Mouse (Mus musculus): ENCODE data around the gene B3gnt7. TPM values are rescaled to one million over a fixed set of nuclear protein-coding genes. Genes with fewer than 3 reads are reported as not detected.

B3gnt7 gene
- polyA plus RNA-seq (2014; fragmentation: Nextera tagmentation; extraction: Ambion mirVana), result 4.9 and 5.7 TPM in 2 replicates

DNA sequence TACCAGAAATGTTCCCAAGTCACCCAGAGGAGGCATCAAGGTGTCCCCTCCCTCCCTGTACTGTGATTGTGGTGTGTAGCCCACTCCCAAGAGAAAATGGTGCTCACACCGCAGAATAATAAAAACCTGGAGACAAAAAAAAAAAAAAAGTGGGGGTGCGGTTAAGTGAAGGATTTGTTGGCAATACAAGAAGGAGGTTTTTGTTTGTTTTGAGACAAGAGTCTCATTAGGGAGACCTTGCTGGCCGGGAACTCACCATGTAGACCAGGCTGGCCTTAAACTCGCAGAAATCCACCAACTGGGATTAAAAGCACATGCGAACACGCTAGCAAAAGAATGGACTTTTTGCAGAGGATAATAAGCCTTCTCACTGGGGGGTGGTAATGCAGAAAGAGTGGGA, at the start of gene B3gnt7:
Gene B3gnt7, plus strand, starts transcription at position 301 of the 400 bp plus-strand sequence.
- no peaks in the 10 kb centered on the region for H3K36me3 ChIP-seq (ENCODE audit: control insufficient read depth, insufficient read depth, low read length)
- H3K27ac ChIP-seq (replicated peaks; ENCODE audit: low read depth, low read length), result no peak within 1 kb of the TSS
- H3K4me1 ChIP-seq (ENCODE audit: control insufficient read depth, insufficient read depth, low read length), result peaks cover 7% of the 10 kb centered on the region; the same call in 1 of the 2 replicates
- ATAC-seq (ENCODE audit: low read depth) (no peak), DNase-seq (ENCODE audit: low spot score) (no peak)
- H3K9me3 ChIP-seq (ENCODE audit: control insufficient read depth, low read length), result no peaks in the 10 kb centered on the region
- H3K4me2 ChIP-seq (ENCODE audit: low read depth, low read length), result peak within 1 kb of the TSS; percentile 99
- H3K4me3 ChIP-seq (ENCODE audit: low read depth, low read length), result peak within 1 kb of the TSS; percentile 68
- peaks cover 12% of the 10 kb centered on the region for H3K27me3 ChIP-seq (replicated peaks; ENCODE audit: control insufficient read depth, insufficient read depth, low read length)
- H3K9ac ChIP-seq (ENCODE audit: low read depth, low read length), result peak within 1 kb of the TSS; percentile 64
- 36% methylated on average over 6 of the region's 6 CpGs for WGBS

DNA sequence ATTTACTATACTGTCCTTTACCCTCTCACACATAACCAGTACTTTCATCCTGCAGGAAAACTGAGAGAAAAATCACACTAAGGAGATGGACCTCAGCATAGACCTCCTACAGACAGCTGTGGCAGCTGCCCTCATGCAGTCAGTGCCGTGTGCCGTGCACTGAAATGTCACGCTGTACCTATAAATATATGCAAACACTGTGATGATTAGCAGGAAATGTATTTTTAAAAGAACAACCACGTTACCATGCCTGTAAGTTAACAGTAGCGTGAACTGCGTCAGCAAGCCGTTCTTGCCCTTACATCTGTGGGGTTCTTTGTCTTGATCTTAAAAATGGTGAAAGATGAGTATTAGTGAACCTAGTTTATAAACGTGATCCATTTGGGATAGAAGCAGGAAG, 49.2 kb upstream of the B3gnt7 start:
- no peak overlapping the region for H3K4me2 ChIP-seq (ENCODE audit: low read depth, low read length)
- ATAC-seq (ENCODE audit: low read depth) (no peak), DNase-seq (ENCODE audit: low spot score) (no peak)
- H3K36me3 ChIP-seq (ENCODE audit: control insufficient read depth, insufficient read depth, low read length), result 0 out of 2 replicates have a peak, but pooled peaks cover 3% of the 10 kb centered on the region
- no peaks in the 10 kb centered on the region for H3K9me3 ChIP-seq (ENCODE audit: control insufficient read depth, low read length)
- no peak overlapping the region for H3K4me3 ChIP-seq (ENCODE audit: low read depth, low read length)
- H3K9ac ChIP-seq (ENCODE audit: low read depth, low read length), result no peak overlapping the region
- no peaks in the 10 kb centered on the region for H3K27me3 ChIP-seq (replicated peaks; ENCODE audit: control insufficient read depth, insufficient read depth, low read length)
- WGBS, result 78% methylated on average over 8 of the region's 8 CpGs
- H3K4me1 ChIP-seq (ENCODE audit: control insufficient read depth, insufficient read depth, low read length), result no peaks in the 10 kb centered on the region
- no peak overlapping the region for H3K27ac ChIP-seq (replicated peaks; ENCODE audit: low read depth, low read length)

DNA sequence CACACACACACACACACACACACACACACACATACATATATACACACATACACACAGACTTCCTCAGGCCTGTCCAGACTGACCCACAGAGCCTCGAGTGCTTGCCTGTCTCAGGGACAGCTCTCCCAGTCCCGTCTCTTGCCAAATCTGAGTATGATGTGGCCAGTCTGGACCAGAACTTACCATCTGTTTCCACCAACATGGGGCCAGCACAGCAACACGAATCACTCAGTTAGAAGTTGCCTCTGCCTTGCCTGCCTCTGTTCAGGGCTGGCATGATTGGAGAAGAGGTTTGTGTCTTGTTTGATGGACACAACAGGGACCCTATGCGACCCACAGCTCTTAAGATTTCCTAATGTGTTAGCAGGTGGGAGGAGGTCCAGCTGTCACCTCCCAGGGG, 46.3 kb upstream of the B3gnt7 start:
- DNase-seq (ENCODE audit: low spot score) (no peak), ATAC-seq (ENCODE audit: low read depth) (no peak)
- 74% methylated on average over 4 of the region's 4 CpGs for WGBS
- Histone ChIP-seq H3K4me3 (ENCODE audit: low read depth, low read length) (no peak overlapping the region), H3K9ac (ENCODE audit: low read depth, low read length) (no peak overlapping the region), H3K4me1 (ENCODE audit: control insufficient read depth, insufficient read depth, low read length) (no peaks in the 10 kb centered on the region), H3K4me2 (ENCODE audit: low read depth, low read length) (no peak overlapping the region), H3K27me3 (replicated peaks; ENCODE audit: control insufficient read depth, insufficient read depth, low read length) (no peaks in the 10 kb centered on the region), H3K27ac (replicated peaks; ENCODE audit: low read depth, low read length) (no peak overlapping the region), H3K36me3 (ENCODE audit: control insufficient read depth, insufficient read depth, low read length) (0 out of 2 replicates have a peak, but pooled peaks cover 3% of the 10 kb centered on the region), H3K9me3 (ENCODE audit: control insufficient read depth, low read length) (no peaks in the 10 kb centered on the region)

DNA sequence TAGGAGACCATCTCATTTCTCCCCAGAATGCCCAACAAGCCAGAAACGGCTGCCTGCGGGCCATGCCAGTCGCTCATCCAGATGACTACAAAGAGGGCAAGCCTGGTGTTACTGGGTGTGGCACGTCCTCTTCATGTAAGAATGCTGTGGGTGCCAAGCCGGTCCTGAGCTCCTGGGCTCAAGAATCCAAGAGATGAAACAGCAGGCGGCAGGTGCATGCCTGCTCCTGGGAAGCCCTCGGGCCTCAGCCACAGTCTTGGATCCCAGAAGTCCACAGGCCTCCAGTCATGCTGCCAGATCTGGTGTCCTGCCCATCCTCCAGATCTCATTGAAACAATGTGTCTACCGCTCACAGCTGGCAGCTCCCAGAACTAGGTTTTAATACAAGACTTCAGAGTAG, 45.4 kb upstream of the B3gnt7 start:
- no peak for ATAC-seq (ENCODE audit: low read depth)

DNA sequence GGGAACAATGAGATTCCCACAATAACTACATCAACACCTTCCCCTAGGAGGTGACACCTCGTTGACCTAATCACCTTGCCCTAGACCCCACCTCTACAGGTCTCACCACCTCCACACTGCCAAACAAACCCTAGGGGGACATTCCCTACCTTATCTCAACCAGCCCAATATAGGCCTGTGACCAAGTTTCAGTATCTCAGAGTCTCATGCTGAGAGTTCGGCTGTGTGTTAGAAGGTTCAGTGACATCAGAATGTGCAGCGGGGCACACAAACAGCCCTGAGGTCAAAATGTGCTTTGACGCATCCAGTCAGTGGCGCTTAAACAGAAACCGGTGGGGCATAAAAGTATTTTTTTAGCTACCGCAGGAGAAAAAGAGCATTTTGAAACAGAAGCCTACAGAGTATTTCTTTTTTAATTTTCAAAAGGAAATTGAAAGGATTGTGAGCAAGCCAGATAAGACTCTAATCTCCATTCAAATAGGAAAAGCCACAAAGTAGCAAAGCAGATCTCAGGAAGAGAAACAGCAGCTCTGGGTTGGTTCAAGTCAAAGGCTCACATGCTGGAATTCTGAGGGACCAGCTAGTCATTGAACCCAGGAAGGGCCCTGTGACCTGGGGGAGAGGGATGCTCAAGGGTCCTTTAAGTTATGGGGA, 44.3 kb upstream of the B3gnt7 start:
- DNase-seq (ENCODE audit: low spot score) (no peak), ATAC-seq (ENCODE audit: low read depth) (no peak)
- Histone ChIP-seq H3K9ac (ENCODE audit: low read depth, low read length) (no peak overlapping the region), H3K4me3 (ENCODE audit: low read depth, low read length) (no peak overlapping the region), H3K27ac (replicated peaks; ENCODE audit: low read depth, low read length) (no peak overlapping the region), H3K4me1 (ENCODE audit: control insufficient read depth, insufficient read depth, low read length) (no peaks in the 10 kb centered on the region), H3K27me3 (replicated peaks; ENCODE audit: control insufficient read depth, insufficient read depth, low read length) (no peaks in the 10 kb centered on the region), H3K4me2 (ENCODE audit: low read depth, low read length) (no peak overlapping the region), H3K9me3 (ENCODE audit: control insufficient read depth, low read length) (no peaks in the 10 kb centered on the region), H3K36me3 (ENCODE audit: control insufficient read depth, insufficient read depth, low read length) (0 out of 2 replicates have a peak, but pooled peaks cover 3% of the 10 kb centered on the region)
- 71% methylated on average over 7 of the region's 7 CpGs for WGBS

More for the DNA sequence above, 45.4 kb upstream of the B3gnt7 start:
- Histone ChIP-seq H3K9me3 (ENCODE audit: control insufficient read depth, low read length) (no peaks in the 10 kb centered on the region), H3K36me3 (ENCODE audit: control insufficient read depth, insufficient read depth, low read length) (0 out of 2 replicates have a peak, but pooled peaks cover 3% of the 10 kb centered on the region), H3K27me3 (replicated peaks; ENCODE audit: control insufficient read depth, insufficient read depth, low read length) (no peaks in the 10 kb centered on the region), H3K4me3 (ENCODE audit: low read depth, low read length) (no peak overlapping the region), H3K4me1 (ENCODE audit: control insufficient read depth, insufficient read depth, low read length) (no peaks in the 10 kb centered on the region), H3K27ac (replicated peaks; ENCODE audit: low read depth, low read length) (no peak overlapping the region), H3K4me2 (ENCODE audit: low read depth, low read length) (no peak overlapping the region), H3K9ac (ENCODE audit: low read depth, low read length) (no peak overlapping the region)
- WGBS, result 88% methylated on average over 8 of the region's 8 CpGs
- DNase-seq (ENCODE audit: low spot score), result no peak

DNA sequence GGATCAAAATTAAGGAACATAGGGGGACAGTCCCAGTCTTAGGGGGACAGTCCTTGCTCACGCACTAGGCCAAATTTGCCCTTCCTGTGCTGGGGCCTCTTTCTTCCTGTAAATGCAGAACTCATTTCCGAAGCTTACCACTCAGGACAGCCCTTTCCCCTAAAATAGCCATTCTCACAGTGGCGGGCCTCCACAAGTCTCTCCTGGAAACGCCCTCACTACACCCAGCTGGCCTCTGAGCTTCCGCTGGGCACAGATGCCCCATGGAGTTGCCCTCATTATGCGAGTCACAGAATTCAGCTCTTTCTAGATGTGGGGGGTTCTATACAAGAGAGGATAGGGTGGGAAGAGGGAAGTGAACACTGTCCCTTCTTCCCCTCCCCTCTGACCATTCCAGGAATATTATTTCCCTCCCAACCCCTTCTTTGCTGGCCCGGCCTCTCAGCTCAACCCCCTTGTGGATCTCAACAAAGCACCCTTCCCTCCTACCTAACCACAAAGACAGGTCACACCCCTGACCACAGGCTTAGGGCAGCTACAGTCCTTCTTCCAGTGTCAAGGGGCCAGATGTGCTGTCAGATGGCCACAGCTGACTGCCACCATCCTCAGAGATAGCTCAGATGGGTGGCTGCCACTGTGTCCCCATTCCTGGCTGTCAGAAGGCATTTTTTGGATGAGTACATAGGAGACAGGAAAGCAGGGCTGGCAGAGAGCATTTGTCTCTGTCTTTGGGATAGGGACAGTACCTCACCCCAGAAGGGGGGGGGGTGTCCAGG, 38.9 kb upstream of the B3gnt7 start:
- peak; percentile 35 for DNase-seq (ENCODE audit: low spot score)
- Histone ChIP-seq H3K4me3 (ENCODE audit: low read depth, low read length) (no peak overlapping the region), H3K9me3 (ENCODE audit: control insufficient read depth, low read length) (no peaks in the 10 kb centered on the region), H3K27ac (replicated peaks; ENCODE audit: low read depth, low read length) (no peak overlapping the region), H3K27me3 (replicated peaks; ENCODE audit: control insufficient read depth, insufficient read depth, low read length) (no peaks in the 10 kb centered on the region), H3K4me1 (ENCODE audit: control insufficient read depth, insufficient read depth, low read length) (no peaks in the 10 kb centered on the region), H3K36me3 (ENCODE audit: control insufficient read depth, insufficient read depth, low read length) (no peaks in the 10 kb centered on the region), H3K9ac (ENCODE audit: low read depth, low read length) (no peak overlapping the region), H3K4me2 (ENCODE audit: low read depth, low read length) (no peak overlapping the region)
- WGBS, result 66% methylated on average over 7 of the region's 7 CpGs
- no peak for ATAC-seq (ENCODE audit: low read depth)

DNA sequence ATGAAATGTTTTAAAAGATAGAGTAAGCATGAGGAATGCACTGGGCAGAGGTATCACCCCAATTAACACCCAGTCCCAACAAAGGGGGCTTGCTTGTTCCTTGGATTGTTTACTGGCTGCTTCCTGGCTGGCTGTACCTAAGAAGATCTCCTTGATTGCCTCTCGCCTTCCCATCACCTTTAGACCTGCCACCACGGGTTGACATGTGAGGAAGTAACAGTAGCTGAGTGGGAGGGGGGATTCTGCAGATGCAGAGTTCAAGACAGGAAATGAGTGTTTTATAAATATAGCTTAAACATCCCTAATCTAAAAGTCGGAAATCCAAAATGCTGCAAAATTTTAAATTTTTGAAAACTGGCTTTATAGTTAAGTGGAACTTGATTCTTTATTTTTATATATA, 37.6 kb upstream of the B3gnt7 start:
- Histone ChIP-seq H3K9me3 (ENCODE audit: control insufficient read depth, low read length) (no peaks in the 10 kb centered on the region), H3K4me1 (ENCODE audit: control insufficient read depth, insufficient read depth, low read length) (no peaks in the 10 kb centered on the region), H3K36me3 (ENCODE audit: control insufficient read depth, insufficient read depth, low read length) (no peaks in the 10 kb centered on the region), H3K27me3 (replicated peaks; ENCODE audit: control insufficient read depth, insufficient read depth, low read length) (no peaks in the 10 kb centered on the region), H3K4me2 (ENCODE audit: low read depth, low read length) (no peak overlapping the region), H3K9ac (ENCODE audit: low read depth, low read length) (no peak overlapping the region), H3K4me3 (ENCODE audit: low read depth, low read length) (no peak overlapping the region), H3K27ac (replicated peaks; ENCODE audit: low read depth, low read length) (no peak overlapping the region)
- WGBS, result 50% methylated on average over 3 of the region's 3 CpGs
- no peak for DNase-seq (ENCODE audit: low spot score)
- no peak for ATAC-seq (ENCODE audit: low read depth)

DNA sequence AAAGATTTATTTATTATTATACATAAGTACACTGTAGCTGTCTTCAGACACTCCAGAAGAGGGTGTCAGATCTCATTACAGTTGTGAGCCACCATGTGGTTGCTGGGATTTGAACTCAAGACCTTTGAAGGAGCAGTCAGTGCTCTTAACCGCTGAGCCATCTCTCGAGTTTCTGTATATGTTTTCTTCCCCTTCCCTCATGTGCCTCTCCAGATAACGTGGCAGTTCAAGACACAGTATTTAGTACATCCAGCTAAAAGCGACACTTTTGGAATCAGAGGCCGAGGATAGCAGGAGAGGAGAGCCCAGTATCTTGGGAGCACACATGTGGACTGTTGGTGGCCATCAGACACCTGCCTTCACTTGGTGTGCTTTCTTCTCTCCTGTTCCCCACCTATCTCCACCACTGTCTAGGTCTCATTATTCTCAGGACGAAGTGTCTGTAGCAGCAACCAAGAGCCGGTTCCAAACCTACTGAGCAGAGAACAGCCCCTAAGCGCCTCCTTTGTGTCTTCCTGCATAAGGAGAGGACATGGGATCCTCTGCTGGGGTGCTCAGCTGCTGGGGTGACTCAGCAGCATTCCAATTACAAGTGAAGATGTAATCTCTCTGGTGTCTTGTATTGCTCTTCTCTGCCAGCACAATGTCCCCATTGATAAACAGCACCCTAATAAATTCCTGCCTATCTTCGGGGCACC, 34.0 kb upstream of the B3gnt7 start:
- no peak overlapping the region for H3K9ac ChIP-seq (ENCODE audit: low read depth, low read length)
- no peak overlapping the region for H3K4me2 ChIP-seq (ENCODE audit: low read depth, low read length)
- no peaks in the 10 kb centered on the region for H3K27me3 ChIP-seq (replicated peaks; ENCODE audit: control insufficient read depth, insufficient read depth, low read length)
- H3K4me3 ChIP-seq (ENCODE audit: low read depth, low read length), result no peak overlapping the region
- H3K36me3 ChIP-seq (ENCODE audit: control insufficient read depth, insufficient read depth, low read length), result no peaks in the 10 kb centered on the region
- H3K4me1 ChIP-seq (ENCODE audit: control insufficient read depth, insufficient read depth, low read length), result no peaks in the 10 kb centered on the region
- H3K27ac ChIP-seq (replicated peaks; ENCODE audit: low read depth, low read length), result no peak overlapping the region
- 83% methylated on average over 9 of the region's 9 CpGs for WGBS
- ATAC-seq (ENCODE audit: low read depth) (no peak), DNase-seq (ENCODE audit: low spot score) (no peak)
- H3K9me3 ChIP-seq (ENCODE audit: control insufficient read depth, low read length), result no peaks in the 10 kb centered on the region
